Mouse (Mus musculus) 416B (cell line): ENCODE measurements around the gene Ostf1.
"Not testable (repeated sequence)": the region's sequence is repeated elsewhere in the genome, so short reads cannot be mapped to it uniquely, and the experiment has no call there.

ENCODE experiments used
- DNase-seq: peaks from one replicate; pipeline ENCODE4 v3.0.0; 2011; ENCODE audit warnings: low read depth

The Ostf1 gene

DNA sequence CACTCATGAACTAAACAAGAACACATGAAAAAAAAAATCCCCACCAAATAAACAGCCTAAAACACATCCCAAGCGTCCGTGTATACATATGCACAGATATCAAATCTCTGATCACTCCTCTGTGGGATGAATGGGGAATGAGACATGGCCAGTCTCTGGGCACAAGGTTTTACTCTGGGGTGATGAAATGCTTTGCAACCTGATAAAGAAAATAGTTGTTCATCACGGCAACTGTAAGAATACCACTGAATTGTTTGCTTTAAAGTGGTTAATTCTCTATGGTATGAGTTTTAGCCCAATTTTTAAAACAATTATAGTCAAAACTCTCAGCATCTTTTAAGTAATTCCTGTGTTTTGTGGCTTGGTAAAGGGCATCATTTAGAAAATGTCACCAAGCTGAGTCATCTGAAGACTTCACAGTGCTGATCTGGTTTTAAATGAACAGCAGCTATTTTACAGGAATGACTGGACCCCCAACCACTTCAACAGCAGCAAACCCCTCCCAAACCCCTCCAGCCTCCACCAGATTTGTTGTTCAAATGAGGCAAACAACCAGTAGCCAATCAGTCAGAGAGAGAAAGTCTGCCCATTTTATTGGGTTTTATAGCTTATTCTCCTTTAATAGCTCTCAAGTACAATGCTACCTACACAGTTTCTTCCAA, 33.2 kb downstream of the Ostf1 start:
- DNase-seq = no peak

DNA sequence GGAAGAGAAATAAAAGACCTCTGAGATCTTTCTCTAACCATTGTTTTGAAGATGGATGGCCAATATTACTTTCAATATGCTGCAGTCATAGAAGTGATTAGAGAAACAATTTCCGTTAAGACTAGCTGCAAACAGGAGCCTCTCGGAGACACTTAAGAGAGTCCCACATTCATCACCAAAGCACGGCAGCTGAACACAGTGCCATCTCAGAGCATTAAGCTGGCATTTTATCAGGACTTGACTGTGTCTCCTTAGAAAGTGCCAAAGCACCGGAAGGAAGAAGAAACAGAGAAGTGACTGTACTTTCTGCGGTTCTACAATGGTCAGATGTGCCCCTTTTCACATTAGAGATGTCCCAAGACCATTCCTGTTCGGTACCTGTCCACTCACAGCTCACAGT, 33.9 kb downstream of the Ostf1 start:
- no peak for DNase-seq

DNA sequence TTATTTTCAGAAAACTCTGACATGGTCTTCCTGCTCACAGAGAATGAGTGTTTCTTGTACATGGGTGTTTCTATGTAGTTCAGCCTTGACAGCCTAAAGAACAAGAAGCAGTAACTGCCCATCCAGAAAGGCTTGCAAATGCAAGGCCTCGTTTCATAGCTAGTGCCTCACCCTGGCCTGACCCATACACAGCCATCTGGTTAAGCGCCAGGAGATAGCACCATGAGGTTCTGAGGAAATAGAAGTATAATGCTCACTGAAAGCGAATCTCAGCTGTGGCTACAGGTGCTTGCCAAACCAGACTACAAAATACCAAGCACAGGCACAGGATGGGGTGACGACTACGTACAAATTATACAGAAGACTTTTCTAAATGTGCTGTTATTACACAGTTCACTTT, 34.7 kb downstream of the Ostf1 start:
- no peak for DNase-seq

DNA sequence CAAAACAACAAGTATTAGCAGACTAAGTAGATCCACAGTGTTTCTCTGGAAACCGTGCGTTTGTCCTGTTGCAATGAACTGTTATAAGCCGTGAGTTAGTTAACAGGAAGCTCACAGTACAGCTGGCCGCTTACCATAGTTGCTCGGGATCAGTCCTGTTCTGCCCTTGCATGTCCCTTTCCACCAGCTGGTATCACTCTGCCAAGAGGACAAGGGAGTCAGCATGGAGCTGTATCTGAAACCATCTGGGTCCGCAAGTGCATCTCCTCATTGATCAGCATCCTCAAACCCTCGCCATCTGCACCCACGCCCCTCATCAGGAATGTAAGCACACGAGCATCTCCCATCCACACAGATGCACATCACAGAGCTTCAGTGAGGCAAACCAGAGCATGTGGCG, 37.9 kb downstream of the Ostf1 start:
- no peak for DNase-seq

DNA sequence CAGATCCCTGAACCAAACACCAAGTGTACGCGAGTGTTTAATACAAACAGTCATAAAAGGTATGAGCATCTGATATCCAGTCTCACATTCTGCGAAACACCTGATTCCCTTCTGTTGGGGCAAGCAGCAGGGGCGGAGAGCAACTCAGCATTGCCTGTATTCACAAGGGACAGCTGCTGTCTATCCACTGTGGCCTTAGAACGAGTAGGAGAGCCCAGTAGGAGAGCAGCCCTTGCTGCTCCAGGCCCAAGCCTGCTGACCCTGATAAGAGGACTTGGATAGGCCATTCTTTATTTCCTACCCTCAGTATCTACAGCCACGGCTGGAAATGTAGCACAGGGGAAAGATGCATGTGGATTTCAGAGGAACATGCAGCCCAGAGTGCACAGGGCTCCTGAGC, 38.7 kb downstream of the Ostf1 start:
- no peak for DNase-seq

DNA sequence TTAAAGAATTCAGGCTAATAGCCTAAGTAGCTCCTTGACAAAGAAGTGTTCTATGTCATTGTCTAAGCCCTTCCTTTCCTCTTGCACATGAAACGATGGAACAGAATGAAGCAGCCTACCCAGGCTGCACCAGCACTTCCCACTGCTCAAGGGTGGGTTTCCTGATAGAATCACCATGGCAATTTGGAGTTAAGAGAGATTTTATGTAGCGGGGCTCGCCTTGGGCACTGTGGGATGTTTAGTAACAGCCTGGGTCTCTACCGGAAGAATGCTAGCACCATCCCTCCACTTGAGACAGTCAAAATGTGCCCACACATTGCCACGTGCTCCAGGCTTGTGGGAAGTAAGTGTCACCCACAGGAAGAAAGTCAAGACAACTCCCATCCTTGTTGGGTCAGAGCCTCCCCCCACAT, 40.7 kb downstream of the Ostf1 start:
- DNase-seq = peak; percentile 62

DNA sequence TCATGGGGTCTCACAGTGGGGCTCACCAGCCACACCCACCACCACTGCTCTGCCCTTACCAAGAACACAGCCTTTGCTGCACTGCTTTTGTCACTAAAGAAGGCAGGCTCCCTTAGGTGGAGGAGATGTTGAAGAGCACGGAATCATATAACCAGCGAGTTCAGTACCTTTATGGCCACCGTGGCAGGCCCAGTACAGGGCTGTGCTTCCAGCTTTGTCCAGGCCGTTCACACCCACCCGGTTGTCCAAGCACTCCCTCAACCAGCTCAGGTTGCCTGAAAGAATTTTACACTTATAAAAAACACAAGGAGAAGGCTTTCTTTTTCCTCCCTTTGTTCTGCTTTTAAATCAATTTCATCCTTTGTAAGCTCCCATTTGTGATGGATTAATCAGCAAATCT, 41.4 kb downstream of the Ostf1 start:
- no peak for DNase-seq

DNA sequence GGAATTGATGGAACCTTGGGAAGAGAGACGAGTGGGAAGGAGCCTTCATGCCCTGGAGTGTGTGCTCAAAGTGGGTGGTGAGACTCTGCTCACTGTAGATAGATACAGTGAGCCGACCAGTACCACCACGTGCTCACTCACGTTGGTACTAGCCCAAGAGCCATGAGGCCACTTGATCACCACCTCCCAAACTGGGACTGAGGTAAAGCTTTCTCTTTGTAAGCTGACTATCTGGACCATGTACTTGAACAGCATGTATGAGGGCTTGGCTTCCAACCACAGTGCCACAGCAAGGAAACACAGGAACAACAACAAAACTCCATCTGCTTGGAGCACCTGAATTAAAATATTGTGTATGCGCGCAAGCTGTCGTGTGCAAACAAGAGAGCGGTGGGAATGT, 42.3 kb downstream of the Ostf1 start:
- DNase-seq = no peak

DNA sequence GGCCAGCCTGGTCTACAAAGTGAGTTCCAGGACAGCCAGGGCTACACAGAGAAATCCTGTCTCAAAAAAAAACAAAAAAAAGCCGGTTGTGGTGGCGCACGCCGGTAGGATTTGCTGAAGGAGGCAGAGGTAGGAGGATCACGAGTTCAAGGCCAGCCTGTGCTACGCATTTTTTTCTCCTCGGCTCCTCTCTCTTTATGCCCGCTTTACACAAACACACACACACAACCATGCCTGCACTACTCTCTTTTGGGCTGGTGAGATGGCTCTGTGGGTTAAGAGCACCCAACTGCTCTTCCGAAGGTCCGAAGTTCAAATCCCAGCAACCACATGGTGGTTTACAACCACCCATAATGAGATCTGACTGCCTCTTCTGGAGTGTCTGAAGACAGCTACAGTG, 42.8 kb downstream of the Ostf1 start:
- not testable (repeated sequence) for DNase-seq

DNA sequence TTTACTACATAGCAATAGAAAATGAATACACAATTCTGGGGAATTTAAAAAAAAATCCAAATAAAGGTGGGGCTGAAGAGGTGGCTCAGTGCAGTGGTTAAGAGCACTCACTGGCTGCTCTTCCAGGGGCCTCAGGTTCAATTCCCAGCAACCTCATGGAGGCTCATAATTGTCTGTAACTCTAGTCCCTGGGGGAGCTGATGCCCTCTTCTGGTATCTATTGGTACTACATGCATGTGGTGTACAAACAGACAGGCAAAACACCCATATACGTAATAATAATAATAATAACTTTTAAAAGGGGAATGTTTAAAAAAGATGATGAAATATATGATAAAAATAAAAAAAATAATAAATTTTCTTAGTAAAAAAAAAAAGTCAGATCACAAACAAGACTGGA, 43.4 kb downstream of the Ostf1 start:
- no peak for DNase-seq

DNA sequence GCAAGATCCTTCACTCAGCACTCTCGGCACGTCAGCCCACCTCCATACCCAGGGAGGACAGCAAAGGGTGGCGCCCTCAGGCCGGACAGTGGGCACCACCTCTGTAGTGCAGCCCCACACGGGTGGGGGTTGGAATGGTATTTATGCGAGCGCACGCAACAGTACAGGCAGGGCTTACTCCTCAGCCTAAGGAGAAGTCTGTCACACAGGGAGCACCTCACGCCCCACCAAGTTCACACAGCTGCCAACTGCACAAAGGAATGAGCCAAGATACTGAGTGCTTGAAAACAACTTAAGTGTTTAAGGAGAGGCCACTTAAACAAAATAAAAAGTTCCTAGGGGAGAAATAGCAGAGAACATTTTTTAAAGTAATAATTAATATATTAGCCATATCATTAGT, 44.5 kb downstream of the Ostf1 start:
- DNase-seq = no peak

DNA sequence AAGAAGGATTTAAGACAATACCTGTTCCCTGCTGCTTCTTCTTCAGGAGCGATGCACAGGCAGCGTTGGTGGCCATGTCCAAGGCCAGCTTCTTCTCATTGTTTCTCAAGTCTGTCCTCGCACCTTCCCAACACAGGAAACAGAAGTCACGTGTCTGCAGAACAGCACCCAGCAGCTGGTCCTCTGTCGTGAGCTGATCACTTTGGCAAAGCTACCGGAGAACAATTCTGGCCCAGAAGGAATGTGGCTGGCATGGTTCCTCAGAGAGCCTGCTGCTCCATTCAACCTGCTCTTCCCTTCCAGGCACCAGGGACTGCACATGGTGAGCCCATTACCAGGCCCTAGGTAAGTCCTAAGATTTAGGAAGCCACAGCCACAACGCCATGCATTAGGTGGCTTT, 47.0 kb downstream of the Ostf1 start:
- DNase-seq = no peak

DNA sequence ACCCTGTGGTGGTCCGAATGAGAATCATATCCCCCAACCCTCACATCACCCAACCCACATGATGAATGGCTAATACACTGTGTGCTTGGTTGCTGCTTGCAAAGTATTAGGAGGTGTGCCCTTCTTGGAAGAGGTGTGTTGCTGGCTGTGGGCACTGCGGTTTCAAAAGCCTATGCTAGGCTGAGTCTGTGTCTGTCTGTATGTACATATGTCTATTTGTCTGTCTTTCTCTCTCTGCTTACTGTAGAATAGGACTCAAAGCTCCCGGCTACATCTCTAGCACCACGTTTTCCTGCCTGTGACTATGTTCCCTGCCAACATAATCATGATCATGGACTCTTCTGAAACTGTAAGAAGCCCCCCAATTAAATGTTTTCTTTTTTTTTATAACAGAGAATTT, 47.9 kb downstream of the Ostf1 start:
- DNase-seq = no peak

DNA sequence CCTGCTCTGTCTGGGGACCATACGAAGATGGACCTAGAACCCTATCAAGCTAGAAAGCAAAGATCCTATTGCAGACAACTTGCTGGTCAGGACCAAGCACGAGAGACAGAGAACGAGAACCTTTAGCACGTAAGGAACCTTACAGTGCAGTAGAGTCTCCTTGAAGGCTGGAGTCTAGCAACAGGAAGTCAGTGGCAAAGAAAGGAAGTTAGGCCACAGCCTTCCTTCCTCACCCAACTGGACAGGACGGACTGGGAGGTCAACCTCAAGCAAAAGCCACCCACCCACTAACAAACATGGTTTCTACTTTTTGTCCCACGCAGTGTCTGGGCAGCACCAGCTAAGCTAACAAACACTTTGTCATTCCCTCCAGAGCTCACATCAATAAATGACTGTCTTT, 48.7 kb downstream of the Ostf1 start:
- DNase-seq = peak; percentile 61

DNA sequence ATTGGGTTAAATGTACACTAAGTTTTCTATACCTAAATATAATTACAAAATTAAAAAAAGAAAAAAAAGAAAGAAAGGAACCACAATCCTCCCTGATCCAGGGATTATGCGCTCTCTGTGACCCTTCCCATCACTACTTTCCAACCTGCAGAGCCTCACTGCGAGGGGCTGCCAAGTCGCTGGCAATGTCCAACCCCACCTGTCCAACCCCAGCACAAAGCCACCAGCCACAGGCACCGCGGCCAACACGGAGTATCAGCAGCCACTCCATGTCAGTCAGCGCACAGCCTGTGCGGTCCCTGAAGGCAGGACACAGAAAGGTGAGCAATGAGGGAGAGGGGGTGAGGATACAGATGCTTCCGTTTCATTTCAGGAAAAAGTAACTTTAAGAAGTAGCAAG, 49.4 kb downstream of the Ostf1 start:
- DNase-seq = no peak

DNA sequence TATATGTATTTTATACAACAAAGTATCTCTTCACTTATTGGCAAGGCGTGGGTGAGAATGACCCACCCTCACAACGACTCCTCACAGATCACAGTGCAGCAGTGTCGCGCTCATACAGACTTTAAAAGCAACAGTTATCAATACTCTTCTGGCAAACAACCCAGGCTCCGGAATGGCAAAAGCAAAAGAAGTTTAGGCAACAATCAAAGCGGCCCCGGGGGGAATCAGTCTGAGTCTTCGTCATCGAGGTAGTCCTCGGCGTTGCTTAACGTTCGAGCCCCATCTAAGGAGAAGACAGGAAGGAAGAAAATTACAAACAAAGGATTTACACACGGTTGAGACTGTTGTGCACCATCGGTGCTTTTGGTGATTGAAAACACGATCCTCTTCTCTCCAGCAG, 50.6 kb downstream of the Ostf1 start:
- DNase-seq = no peak

DNA sequence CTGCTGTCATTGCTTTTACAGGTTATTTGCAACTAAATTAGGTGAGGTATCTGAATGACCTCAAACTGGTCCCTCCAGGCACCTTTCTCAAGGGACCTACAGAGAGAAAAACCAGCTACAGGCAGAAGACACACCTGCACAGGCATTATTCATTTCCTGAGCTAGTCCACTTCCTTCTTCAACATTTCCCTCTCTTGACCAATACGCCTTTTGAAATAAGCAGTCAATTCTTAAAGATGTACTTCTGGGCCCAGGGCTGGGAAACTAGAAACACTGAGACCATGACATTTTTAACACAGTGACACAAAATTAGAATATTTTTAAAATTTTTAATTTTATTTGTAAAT, 52.6 kb downstream of the Ostf1 start:
- DNase-seq = no peak

DNA sequence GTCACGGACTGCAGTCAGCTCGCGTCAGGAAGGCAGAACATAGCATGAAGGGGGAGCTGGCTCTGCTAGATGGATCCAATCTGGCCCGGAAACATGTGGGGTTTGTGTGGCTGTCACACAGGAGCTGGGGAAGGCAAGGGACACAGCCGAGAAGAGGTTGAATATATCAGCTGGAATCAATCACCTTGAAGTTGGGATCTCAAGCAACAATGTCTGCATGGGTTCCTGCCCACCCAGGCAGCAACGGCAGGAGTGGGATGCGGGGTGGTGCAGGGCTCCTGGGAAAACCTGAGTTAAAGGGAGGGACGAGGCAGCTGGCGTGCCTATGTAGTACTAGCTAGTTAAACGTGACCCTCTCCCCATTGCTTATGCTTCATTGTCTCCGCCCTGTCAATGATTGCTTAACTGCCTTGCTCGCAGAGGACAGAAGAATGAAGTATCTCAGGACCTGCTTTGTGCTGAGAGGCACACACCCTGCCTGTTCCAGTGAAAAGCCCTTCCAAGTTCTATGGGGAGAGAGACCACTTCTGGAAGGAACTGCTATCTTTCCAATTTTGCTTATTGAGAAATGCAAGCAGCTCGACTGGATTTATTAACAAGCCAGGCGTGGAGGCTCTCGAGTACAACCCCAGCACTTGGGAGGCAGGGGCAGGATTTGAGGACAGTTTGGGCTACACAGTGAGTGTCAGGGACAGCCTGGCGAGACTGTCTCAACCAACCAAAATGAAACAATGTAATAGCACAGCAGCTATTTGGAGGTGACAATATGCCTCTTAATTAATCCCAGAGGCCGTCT, 53.2 kb downstream of the Ostf1 start:
- DNase-seq = no peak

DNA sequence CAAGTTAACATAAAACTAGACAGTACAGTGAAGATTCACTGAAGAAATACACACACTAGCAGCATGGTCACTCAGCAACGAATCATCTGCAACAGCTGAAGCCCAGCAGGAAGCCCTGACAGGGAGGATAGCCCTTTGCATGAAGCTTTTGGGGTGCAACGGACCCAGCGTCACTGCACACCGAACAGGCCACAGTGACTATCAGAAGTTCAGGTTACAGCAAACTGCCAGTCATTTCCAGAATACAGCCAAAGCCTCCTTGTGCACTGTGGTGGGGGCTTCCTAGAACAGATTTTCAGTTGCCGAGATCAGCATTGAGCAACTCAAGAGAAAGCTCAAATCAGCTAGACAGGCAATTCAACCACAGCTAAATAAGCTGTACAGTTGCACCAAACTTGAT, 54.3 kb downstream of the Ostf1 start:
- DNase-seq = peak; percentile 84

DNA sequence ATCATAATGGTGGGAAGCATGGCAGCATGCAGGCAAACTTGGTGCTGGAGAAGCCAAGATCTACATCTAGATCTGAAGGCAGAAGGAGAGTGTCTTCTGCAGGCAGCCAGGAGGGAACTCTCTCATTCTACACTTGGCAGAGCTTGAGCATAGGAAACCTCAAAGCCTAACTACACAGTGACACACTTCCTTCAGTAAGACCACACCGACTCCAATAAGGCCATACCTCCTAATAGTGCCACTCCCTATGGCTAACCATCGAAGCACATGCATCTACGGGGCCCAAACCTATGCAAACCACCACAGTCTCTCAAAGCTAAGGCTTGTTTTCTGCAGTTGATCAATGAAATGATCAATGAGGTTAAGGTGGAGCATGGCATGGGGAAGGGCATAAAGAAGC, 55.7 kb downstream of the Ostf1 start:
- DNase-seq = peak; percentile 86

DNA sequence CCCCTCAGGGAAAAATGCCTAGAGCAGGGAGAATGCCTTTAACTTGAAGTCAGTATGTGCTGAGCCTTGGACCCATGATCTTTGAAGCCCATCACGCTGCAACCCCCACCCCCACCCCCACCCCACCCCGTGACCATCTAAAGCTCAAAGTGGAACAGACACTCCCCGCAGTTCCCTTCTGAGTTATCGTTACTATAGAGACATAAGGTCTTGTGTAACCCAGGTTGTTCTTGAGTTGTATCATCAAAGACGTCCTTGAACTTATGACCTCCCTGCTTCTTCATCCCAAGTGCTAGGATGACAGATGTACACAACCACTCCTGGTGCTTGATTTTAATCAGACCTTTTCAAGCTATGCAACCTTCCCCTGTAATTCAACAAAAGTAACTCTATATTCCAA, 57.7 kb downstream of the Ostf1 start:
- peak; percentile 26 for DNase-seq

DNA sequence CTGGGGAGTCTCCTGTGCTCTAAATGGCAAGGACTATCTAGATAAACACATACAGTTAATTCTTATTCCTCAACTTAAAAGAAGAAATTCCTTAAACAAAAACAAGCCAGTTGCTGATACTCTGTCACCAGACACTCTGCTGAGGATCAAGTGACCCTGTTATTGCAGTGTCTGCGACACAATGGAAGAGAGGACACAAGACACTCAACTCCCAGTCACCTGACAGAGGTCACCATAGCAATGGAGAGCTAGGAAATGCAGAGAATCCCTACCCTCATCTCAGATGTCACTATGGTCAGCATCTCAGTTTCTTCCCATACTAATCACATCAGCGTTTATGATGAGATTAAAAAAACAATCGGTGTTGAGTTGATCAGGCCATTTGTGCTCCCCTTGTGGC, 58.2 kb downstream of the Ostf1 start:
- no peak for DNase-seq

DNA sequence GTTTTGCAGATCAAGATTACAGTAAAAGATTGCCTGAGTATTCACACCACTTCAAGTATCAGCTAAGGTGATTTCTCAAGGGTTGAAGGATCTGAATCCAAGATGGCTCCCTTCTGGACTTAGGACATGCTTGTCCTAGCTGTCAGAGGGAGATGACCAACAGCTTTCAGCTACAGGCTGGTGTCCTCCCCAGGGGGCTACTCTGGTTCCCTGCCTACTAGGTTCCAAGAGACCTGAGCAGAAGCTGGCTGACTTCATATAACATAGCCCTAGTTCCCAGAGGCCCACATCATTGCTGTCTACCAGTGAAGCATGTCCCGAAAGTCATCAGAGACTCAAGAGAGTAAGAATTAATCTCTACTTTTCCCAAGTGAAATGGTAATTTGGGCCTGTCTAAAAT, 62.1 kb downstream of the Ostf1 start:
- no peak for DNase-seq

DNA sequence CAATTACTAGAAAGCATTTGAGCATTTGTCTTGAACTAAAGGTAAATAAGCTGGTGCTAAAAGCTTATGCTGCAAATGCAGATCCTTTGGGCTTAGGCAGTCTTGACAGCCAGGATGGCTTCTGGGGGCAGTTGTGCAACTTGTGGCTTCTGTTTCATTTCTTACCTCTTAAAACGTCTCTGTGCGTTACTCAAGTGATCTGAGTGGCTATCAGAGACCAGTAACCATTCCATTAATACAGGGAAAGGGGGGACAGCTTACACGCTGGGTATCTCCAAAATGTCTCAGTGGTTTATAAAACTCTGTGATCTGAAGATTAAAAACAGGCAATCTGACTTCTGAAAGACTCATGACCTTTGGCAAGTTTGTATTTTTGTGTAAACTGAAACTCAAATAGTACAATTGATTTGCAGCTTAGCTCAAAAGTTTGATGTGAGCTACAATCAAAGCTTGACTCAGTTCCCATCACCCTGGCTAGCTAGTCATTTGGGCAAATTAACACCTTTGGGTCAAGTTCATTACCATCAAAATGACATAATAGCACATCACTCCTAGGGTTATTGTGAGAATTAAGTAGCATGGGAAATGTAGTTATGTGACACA, 62.7 kb downstream of the Ostf1 start:
- DNase-seq = peak; percentile 67
